Mouse (Mus musculus) embryo, embryonic 10.5 days (tissue): ENCODE data around the gene Padi2.

Source experiments
- DNase-seq: peaks from one replicate; pipeline ENCODE4 v3.0.0-alpha.2; 2015; ENCODE audit warnings: low spot score

Padi2 gene

GRCm38 (mm10) chr4:140959128-140959679, 53.1 kb downstream of the Padi2 start:
- DNase-seq = no peak

GRCm38 (mm10) chr4:140959715-140960479, 53.8 kb downstream of the Padi2 start:
- DNase-seq = no peak

- peak; percentile 99 for DNase-seq
Measured at GRCm38 (mm10) chr4:140960781-140961466, 54.8 kb downstream of the Padi2 start, which contains the start of gene Sdhb. TSS of gene Sdhb (plus strand) at chr4:140961203.

GRCm38 (mm10) chr4:140961467-140962206, 55.5 kb downstream of the Padi2 start:
- no peak for DNase-seq

- DNase-seq = no peak
Measured at GRCm38 (mm10) chr4:140962207-140962909, 56.2 kb downstream of the Padi2 start.

- peak; percentile 28 for DNase-seq
Measured at GRCm38 (mm10) chr4:140962950-140963349, 56.8 kb downstream of the Padi2 start.

GRCm38 (mm10) chr4:140963941-140964597, 57.9 kb downstream of the Padi2 start:
- no peak for DNase-seq

- peak; percentile 90 for DNase-seq
Measured at GRCm38 (mm10) chr4:140964620-140965019, 58.5 kb downstream of the Padi2 start.

- DNase-seq = no peak
Measured at GRCm38 (mm10) chr4:140967386-140968159, 61.4 kb downstream of the Padi2 start.

GRCm38 (mm10) chr4:140971691-140972090, 65.5 kb downstream of the Padi2 start:
- DNase-seq = no peak

- DNase-seq = no peak
Measured at GRCm38 (mm10) chr4:140974408-140974807, 68.3 kb downstream of the Padi2 start.

- DNase-seq = no peak
Measured at GRCm38 (mm10) chr4:140975356-140975755, 69.2 kb downstream of the Padi2 start.

- DNase-seq = no peak
Measured at GRCm38 (mm10) chr4:140977278-140977677, 71.1 kb downstream of the Padi2 start.

- DNase-seq = no peak
Measured at GRCm38 (mm10) chr4:140977886-140978692, 71.9 kb downstream of the Padi2 start.

GRCm38 (mm10) chr4:140981605-140982004, 75.5 kb downstream of the Padi2 start:
- DNase-seq = no peak

- DNase-seq = no peak
Measured at GRCm38 (mm10) chr4:140982808-140983207, 76.7 kb downstream of the Padi2 start.

- DNase-seq = no peak
Measured at GRCm38 (mm10) chr4:140983442-140983841, 77.3 kb downstream of the Padi2 start.

- DNase-seq = no peak
Measured at GRCm38 (mm10) chr4:140984544-140984943, 78.4 kb downstream of the Padi2 start.

GRCm38 (mm10) chr4:140986024-140986710, 80.0 kb downstream of the Padi2 start:
- DNase-seq = peak; percentile 10
